Mouse (Mus musculus): ENCODE data around the gene Ddx5. TPM values are rescaled to one million over a fixed set of nuclear protein-coding genes. Genes with fewer than 3 reads are reported as not detected.
"Not testable (repeated sequence)": the region's sequence is repeated elsewhere in the genome, so short reads cannot be mapped to it uniquely, and the experiment has no call there.

The Ddx5 gene
- polyA plus RNA-seq, 1 experiment from 2014 or later, result 237 TPM

GRCm38 (mm10) chr11:106784476-106784875 is 4.5 kb downstream of the Ddx5 start:
- Histone ChIP-seq H3K4me1 (ENCODE audit: control insufficient read depth, insufficient read depth, low read length) (peaks cover 21% of the 10 kb centered on the region), H3K27ac (ENCODE audit: low read length) (no peak overlapping the region), H3K27me3 (ENCODE audit: control insufficient read depth, insufficient read depth, low read length) (no peaks in the 10 kb centered on the region), H3K9ac (ENCODE audit: low read length) (no peak overlapping the region), H3K36me3 (ENCODE audit: control insufficient read depth, insufficient read depth) (peaks cover 45% of the 10 kb centered on the region), H3K4me2 (ENCODE audit: low read depth, low read length) (no peak overlapping the region), H3K9me3 (replicated peaks; ENCODE audit: control insufficient read depth, low read length) (no peaks in the 10 kb centered on the region), H3K4me3 (ENCODE audit: low read length) (no peak overlapping the region)
- ATAC-seq (replicated peaks; ENCODE audit: extremely low read depth, insufficient read depth, low FRiP score), result no peak
- WGBS, result 84% methylated on average over 2 of the region's 2 CpGs

DNA sequence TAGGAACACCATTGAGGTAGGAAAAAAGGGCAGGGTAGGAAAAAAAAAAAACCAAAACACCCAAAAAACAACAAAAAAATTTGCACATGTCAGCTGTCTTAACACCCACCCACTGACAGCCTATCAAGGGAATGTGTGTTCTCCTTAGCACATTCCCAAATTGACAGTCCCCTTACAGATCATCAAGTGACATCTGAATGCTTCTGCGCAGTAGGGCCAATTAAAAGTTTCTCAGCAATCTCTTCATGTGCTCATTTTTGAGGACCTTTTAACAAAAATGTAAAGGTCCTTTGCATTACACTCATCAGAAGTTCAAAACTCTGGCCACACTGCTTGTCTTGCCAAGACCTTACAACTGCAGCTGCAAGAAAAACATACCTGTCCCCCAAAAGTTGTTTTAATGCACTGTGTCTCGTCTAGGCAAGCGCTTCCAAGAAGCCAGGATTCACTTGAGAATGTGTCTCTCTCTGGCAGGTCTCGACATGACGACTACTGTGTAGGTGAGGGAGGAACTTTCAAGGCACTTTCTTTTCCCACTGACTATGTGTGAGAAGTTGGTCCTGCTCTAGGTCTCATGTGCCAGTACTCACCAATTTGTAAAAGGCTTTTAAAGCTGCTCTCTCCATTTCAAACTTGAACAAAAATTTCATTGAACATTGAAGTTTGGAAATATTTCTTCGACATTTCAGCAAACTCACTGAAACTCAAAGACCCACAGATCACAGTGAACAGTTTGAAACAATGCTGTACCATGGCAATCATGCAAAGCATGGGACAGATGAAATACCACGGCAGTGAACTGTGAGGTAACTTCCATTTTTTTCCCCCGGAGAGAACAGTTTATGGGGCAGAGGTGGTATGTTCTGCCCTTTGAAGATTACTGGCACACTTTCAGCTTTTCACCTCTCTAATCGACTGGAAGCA is 5.9 kb downstream of the Ddx5 start:
- Histone ChIP-seq H3K27me3 (ENCODE audit: control insufficient read depth, insufficient read depth, low read length) (no peaks in the 10 kb centered on the region), H3K9me3 (replicated peaks; ENCODE audit: control insufficient read depth, low read length) (no peaks in the 10 kb centered on the region), H3K4me1 (ENCODE audit: control insufficient read depth, insufficient read depth, low read length) (peaks cover 21% of the 10 kb centered on the region), H3K27ac (ENCODE audit: low read length) (no peak overlapping the region), H3K36me3 (ENCODE audit: control insufficient read depth, insufficient read depth) (peaks cover 45% of the 10 kb centered on the region), H3K4me3 (ENCODE audit: low read length) (no peak overlapping the region), H3K9ac (ENCODE audit: low read length) (no peak overlapping the region), H3K4me2 (ENCODE audit: low read depth, low read length) (no peak overlapping the region)
- ATAC-seq (replicated peaks; ENCODE audit: extremely low read depth, insufficient read depth, low FRiP score), result no peak
- WGBS, result 74% methylated on average over 9 of the region's 9 CpGs

GRCm38 (mm10) chr11:106782271-106782670 is 6.7 kb downstream of the Ddx5 start:
- H3K27ac ChIP-seq (ENCODE audit: low read length); H3K27me3 ChIP-seq (ENCODE audit: control insufficient read depth, insufficient read depth, low read length); H3K4me2 ChIP-seq (ENCODE audit: low read depth, low read length); H3K4me3 ChIP-seq (ENCODE audit: low read length); H3K9ac ChIP-seq (ENCODE audit: low read length); ATAC-seq (replicated peaks; ENCODE audit: extremely low read depth, insufficient read depth, low FRiP score); H3K9me3 ChIP-seq (replicated peaks; ENCODE audit: control insufficient read depth, low read length): not testable (repeated sequence)
- Histone ChIP-seq H3K4me1 (ENCODE audit: control insufficient read depth, insufficient read depth, low read length) (peaks cover 23% of the 10 kb centered on the region), H3K36me3 (ENCODE audit: control insufficient read depth, insufficient read depth) (peaks cover 45% of the 10 kb centered on the region)
- WGBS, result 84% methylated on average over 7 of the region's 7 CpGs

DNA sequence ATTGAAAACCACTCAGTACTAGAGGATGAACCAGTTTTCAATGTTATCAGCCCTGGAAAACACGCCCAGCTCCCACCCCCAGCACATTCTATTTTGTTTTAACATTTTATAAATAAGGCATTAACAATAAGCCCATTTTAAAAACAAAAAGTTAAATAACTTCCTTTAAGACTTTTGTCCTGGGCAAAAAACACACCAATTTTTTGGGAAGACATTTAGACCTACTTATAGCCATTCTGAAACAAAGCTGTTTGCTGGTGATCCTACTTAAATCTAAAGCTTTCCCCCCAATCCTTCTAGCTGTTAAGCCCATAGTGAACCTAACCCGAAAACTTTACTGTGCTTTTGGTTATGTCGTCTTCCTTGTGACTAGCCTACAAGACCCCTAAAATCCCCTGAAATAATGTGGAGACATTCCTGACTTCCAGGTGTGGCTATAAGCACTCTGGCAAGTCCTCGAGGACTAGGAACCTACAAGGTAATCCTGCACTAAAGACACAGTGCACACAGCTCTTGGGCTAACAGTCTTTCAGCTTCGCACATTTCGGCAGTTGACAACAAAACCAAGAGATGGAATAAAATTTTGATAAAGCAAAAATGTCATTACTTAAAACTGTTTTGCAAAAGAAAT is 8.3 kb downstream of the Ddx5 start:
- 74% methylated on average over 6 of the region's 6 CpGs for WGBS
- H3K4me3 ChIP-seq (ENCODE audit: low read length), result no peak overlapping the region
- no peaks in the 10 kb centered on the region for H3K27me3 ChIP-seq (ENCODE audit: control insufficient read depth, insufficient read depth, low read length)
- no peak for ATAC-seq (replicated peaks; ENCODE audit: extremely low read depth, insufficient read depth, low FRiP score)
- no peak overlapping the region; the same call in 1 of the 2 replicates for H3K9ac ChIP-seq (ENCODE audit: low read length)
- H3K27ac ChIP-seq (ENCODE audit: low read length), result peak overlapping the region; percentile 48
- H3K36me3 ChIP-seq (ENCODE audit: control insufficient read depth, insufficient read depth), result peaks cover 44% of the 10 kb centered on the region
- H3K9me3 ChIP-seq (replicated peaks; ENCODE audit: control insufficient read depth, low read length), result no peaks in the 10 kb centered on the region
- no peak overlapping the region for H3K4me2 ChIP-seq (ENCODE audit: low read depth, low read length)
- H3K4me1 ChIP-seq (ENCODE audit: control insufficient read depth, insufficient read depth, low read length), result peaks cover 14% of the 10 kb centered on the region

- no peaks in the 10 kb centered on the region for H3K9me3 ChIP-seq (replicated peaks; ENCODE audit: control insufficient read depth, low read length)
- no peaks in the 10 kb centered on the region for H3K27me3 ChIP-seq (ENCODE audit: control insufficient read depth, insufficient read depth, low read length)
- peaks cover 8% of the 10 kb centered on the region for H3K4me1 ChIP-seq (ENCODE audit: control insufficient read depth, insufficient read depth, low read length)
- peak overlapping the region; percentile 88 for H3K4me2 ChIP-seq (ENCODE audit: low read depth, low read length)
- peaks cover 39% of the 10 kb centered on the region for H3K36me3 ChIP-seq (ENCODE audit: control insufficient read depth, insufficient read depth)
- 70% methylated on average over 4 of the region's 4 CpGs for WGBS
- peak overlapping the region; percentile 97 for H3K27ac ChIP-seq (ENCODE audit: low read length)
- H3K4me3 ChIP-seq (ENCODE audit: low read length), result peak overlapping the region; percentile 91; the same call in 1 of the 2 replicates
- no peak overlapping the region; the same call in 1 of the 2 replicates for H3K9ac ChIP-seq (ENCODE audit: low read length)
- ATAC-seq (replicated peaks; ENCODE audit: extremely low read depth, insufficient read depth, low FRiP score), result no peak; the same call in 1 of the 2 replicates
Measured at GRCm38 (mm10) chr11:106780089-106780425, 8.9 kb downstream of the Ddx5 start.

- Histone ChIP-seq H3K36me3 (ENCODE audit: control insufficient read depth, insufficient read depth) (peaks cover 43% of the 10 kb centered on the region), H3K9me3 (replicated peaks; ENCODE audit: control insufficient read depth, low read length) (no peaks in the 10 kb centered on the region), H3K9ac (ENCODE audit: low read length) (peak within 1 kb of the TSS; percentile 94), H3K4me1 (ENCODE audit: control insufficient read depth, insufficient read depth, low read length) (peaks cover 8% of the 10 kb centered on the region), H3K4me2 (ENCODE audit: low read depth, low read length) (peak within 1 kb of the TSS; percentile 88), H3K4me3 (ENCODE audit: low read length) (peak within 1 kb of the TSS; percentile 91), H3K27ac (ENCODE audit: low read length) (peak within 1 kb of the TSS; percentile 97), H3K27me3 (ENCODE audit: control insufficient read depth, insufficient read depth, low read length) (no peaks in the 10 kb centered on the region)
- 1% methylated on average over 30 of the region's 30 CpGs for WGBS
- ATAC-seq (replicated peaks; ENCODE audit: extremely low read depth, insufficient read depth, low FRiP score), result peak; percentile 98
Measured at GRCm38 (mm10) chr11:106779388-106780088, 9.4 kb downstream of the Ddx5 start, which contains the start of gene Polg2. Gene Polg2, minus strand, starts transcription at chr11:106779537.

- ATAC-seq (replicated peaks; ENCODE audit: extremely low read depth, insufficient read depth, low FRiP score), result peak; percentile 82
- Histone ChIP-seq H3K27ac (ENCODE audit: low read length) (peak overlapping the region; percentile 97), H3K9ac (ENCODE audit: low read length) (peak overlapping the region; percentile 94), H3K9me3 (replicated peaks; ENCODE audit: control insufficient read depth, low read length) (no peaks in the 10 kb centered on the region), H3K4me2 (ENCODE audit: low read depth, low read length) (peak overlapping the region; percentile 88), H3K4me3 (ENCODE audit: low read length) (peak overlapping the region; percentile 91), H3K4me1 (ENCODE audit: control insufficient read depth, insufficient read depth, low read length) (peaks cover 5% of the 10 kb centered on the region), H3K27me3 (ENCODE audit: control insufficient read depth, insufficient read depth, low read length) (no peaks in the 10 kb centered on the region), H3K36me3 (ENCODE audit: control insufficient read depth, insufficient read depth) (peaks cover 44% of the 10 kb centered on the region)
- 2% methylated on average over 39 of the region's 39 CpGs for WGBS
Measured at GRCm38 (mm10) chr11:106778589-106779387, 10.2 kb downstream of the Ddx5 start.

DNA sequence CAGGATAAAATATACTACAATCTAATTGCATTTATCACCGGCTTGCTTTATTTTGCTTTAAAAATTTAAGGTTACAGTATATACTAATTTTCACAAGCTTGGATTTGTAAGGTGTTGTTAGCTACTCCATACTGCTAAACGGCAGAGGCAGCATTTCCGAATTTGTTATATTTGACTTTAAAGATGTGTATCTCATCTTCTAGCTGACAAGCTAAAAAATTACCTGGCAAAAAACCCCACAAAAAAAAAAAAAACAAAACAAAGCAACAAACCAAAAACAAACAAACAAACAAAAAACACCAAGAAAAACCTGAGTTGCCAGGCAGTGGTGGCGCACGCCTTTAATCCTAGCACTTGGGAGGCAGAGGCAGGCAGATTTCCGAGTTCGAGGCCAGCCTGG is 10.9 kb downstream of the Ddx5 start:
- H3K27me3 ChIP-seq (ENCODE audit: control insufficient read depth, insufficient read depth, low read length), result no peaks in the 10 kb centered on the region
- no peaks in the 10 kb centered on the region for H3K9me3 ChIP-seq (replicated peaks; ENCODE audit: control insufficient read depth, low read length)
- no peak overlapping the region for H3K9ac ChIP-seq (ENCODE audit: low read length)
- no peak for ATAC-seq (replicated peaks; ENCODE audit: extremely low read depth, insufficient read depth, low FRiP score)
- 88% methylated on average over 7 of the region's 7 CpGs for WGBS
- peak overlapping the region; percentile 7; the same call in 1 of the 2 replicates for H3K4me3 ChIP-seq (ENCODE audit: low read length)
- peak overlapping the region; percentile 88; the same call in 1 of the 2 replicates for H3K4me2 ChIP-seq (ENCODE audit: low read depth, low read length)
- H3K36me3 ChIP-seq (ENCODE audit: control insufficient read depth, insufficient read depth), result peaks cover 39% of the 10 kb centered on the region
- H3K4me1 ChIP-seq (ENCODE audit: control insufficient read depth, insufficient read depth, low read length), result peaks cover 5% of the 10 kb centered on the region
- H3K27ac ChIP-seq (ENCODE audit: low read length), result no peak overlapping the region
